8 mouse cellular contexts compared by ENCODE assay signal in the genomic region with DNA sequence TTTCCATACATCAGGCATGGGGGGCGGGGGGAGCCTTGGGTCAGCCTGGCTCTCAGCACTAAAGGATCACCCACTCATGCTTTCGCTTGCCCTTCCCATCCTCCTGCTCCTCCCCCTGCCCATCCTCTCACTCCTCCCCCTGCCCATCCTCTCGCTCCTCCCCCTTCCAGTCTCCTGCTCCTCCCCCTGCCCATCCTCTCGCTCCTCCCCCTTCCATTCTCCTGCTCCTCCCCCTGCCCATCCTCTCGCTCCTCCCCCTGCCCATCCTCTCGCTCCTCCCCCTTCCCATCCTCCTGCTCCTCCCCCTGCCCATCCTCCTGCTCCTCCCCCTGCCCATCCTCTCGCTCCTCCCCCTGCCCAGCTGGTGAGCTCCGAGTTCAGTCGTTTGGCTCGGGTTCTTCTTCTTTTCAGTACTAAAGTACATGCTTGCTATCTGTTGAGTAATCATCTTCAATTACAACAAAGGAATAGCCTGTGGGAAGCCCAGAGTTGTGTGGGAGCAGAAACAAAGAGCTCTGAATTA. TPM values are rescaled to one million over a fixed set of nuclear protein-coding genes. Genes with fewer than 3 reads are reported as not detected.
DNase-seq lines count a peak whose midpoint lies in the region; ATAC-seq and TF ChIP-seq lines count a peak whose summit lies in the region.

No protein-coding gene starts in this region.

- DNase-seq in adrenal gland, adult 8-10 months, result peak; percentile 73
- DNase-seq in forebrain, embryonic 11.5 days (ENCODE audit: low spot score), result peak; percentile 89
- peak; percentile 57 to 66 for DNase-seq in heart, postnatal 10 days
- DNase-seq in kidney, postnatal 4 days, result peak; percentile 83 to 89
- peak; percentile 77 for DNase-seq in lung, postnatal 25 days (ENCODE audit: low spot score)
- peak; percentile 75 for DNase-seq in retina, adult 2 months (ENCODE audit: low read depth, low spot score)
- peak; percentile 83 for DNase-seq in urinary bladder, postnatal 14 days (ENCODE audit: low spot score)

- H3K9me3 ChIP-seq in E14TG2a.4 (ENCODE audit: low read length), result no peaks in the 10 kb centered on the region
- no peaks in the 10 kb centered on the region for H3K9me3 ChIP-seq in forebrain, embryonic 11.5 days (ENCODE audit: control insufficient read depth, low read length)

- 3% methylated on average over 9 of the region's 10 CpGs for WGBS in forebrain, embryonic 11.5 days

- peak overlapping the region; percentile 42 for H3K4me2 ChIP-seq in forebrain, embryonic 11.5 days (ENCODE audit: low read depth, low read length, severe bottlenecking)

- peak; percentile 78 for ATAC-seq in forebrain, embryonic 11.5 days (replicated peaks; ENCODE audit: low FRiP score)

- no peak for TF ChIP-seq CTCF in E14TG2a.4 (conservative IDR thresholded peaks at IDR 0.05; ENCODE audit: low read length)

- no peak overlapping the region for H3K27ac ChIP-seq in forebrain, embryonic 11.5 days (ENCODE audit: low read depth, low read length)

- intact Hi-C loops in heart, postnatal 10 days (cut with DNase I), result no loop called here

- H3K27me3 ChIP-seq in E14TG2a.4 (ENCODE audit: insufficient read depth, low read length), result no peaks in the 10 kb centered on the region
- no peaks in the 10 kb centered on the region for H3K27me3 ChIP-seq in forebrain, embryonic 11.5 days (ENCODE audit: control insufficient read depth, insufficient read depth, low read length)

- peak overlapping the region; percentile 14; the same call in 1 of the 2 replicates for H3K9ac ChIP-seq in forebrain, embryonic 11.5 days (ENCODE audit: low read length)

- peak overlapping the region; percentile 67 for H3K4me3 ChIP-seq in E14TG2a.4 (replicated peaks; ENCODE audit: low read length)
- peak overlapping the region; percentile 1; the same call in 1 of the 2 replicates for H3K4me3 ChIP-seq in forebrain, embryonic 11.5 days (ENCODE audit: low read depth, low read length)

- peaks cover 79% of the 10 kb centered on the region for H3K4me1 ChIP-seq in E14TG2a.4 (replicated peaks; ENCODE audit: low read depth, low read length)
- H3K4me1 ChIP-seq in forebrain, embryonic 11.5 days (replicated peaks; ENCODE audit: control insufficient read depth, insufficient read depth, low read length), result no peaks in the 10 kb centered on the region

- peaks cover 4% of the 10 kb centered on the region for H3K36me3 ChIP-seq in E14TG2a.4 (ENCODE audit: insufficient read depth, low read length)
- no peaks in the 10 kb centered on the region for H3K36me3 ChIP-seq in forebrain, embryonic 11.5 days (ENCODE audit: control insufficient read depth, insufficient read depth, low read length)

RNA-seq across cellular contexts. Expression of a gene that starts 8.0 kb away (rescaled TPM):
- 10 to 100 TPM; 43.9 to 54.3 (median 49.1) TPM for total RNA-seq in adrenal gland, adult 8-10 months (2022)
- 194 and 204 TPM in 2 replicates for polyA plus RNA-seq in forebrain, embryonic 11.5 days (2014; fragmentation: Nextera tagmentation; extraction: Ambion mirVana)
- 10 to 100 TPM; 73.3 to 75.3 TPM for total RNA-seq in heart, postnatal 10 days (2021)

RNA-seq across cellular contexts. Expression of a gene that starts 35.1 kb away (rescaled TPM):
- total RNA-seq in adrenal gland, adult 8-10 months (2022), result 10 to 100 TPM; 46.5 to 76.6 (median 51.2) TPM
- 62.4 and 69.0 TPM in 2 replicates for polyA plus RNA-seq in forebrain, embryonic 11.5 days (2014; fragmentation: Nextera tagmentation; extraction: Ambion mirVana)
- total RNA-seq in heart, postnatal 10 days (2021), result 10 to 100 TPM; 30.5 to 38.7 TPM

RNA-seq across cellular contexts. Expression of a gene that starts 35.1 kb away (rescaled TPM):
- total RNA-seq in adrenal gland, adult 8-10 months (2022), result 1 to 10 TPM in 3 of 4 experiments, under 1 TPM in 1; 0.70 to 1.9 (median 1.5) TPM
- polyA plus RNA-seq in forebrain, embryonic 11.5 days (2014; fragmentation: Nextera tagmentation; extraction: Ambion mirVana), result 0.08 and 0.12 TPM in 2 replicates
- total RNA-seq in heart, postnatal 10 days (2021), result 1 to 10 TPM in 1 of 2 experiments, under 1 TPM in 1; 0.57 to 1.3 TPM

RNA-seq across cellular contexts. Expression of a gene that starts 35.9 kb away (rescaled TPM):
- 1 to 10 TPM; 2.6 to 4.5 (median 3.8) TPM for total RNA-seq in adrenal gland, adult 8-10 months (2022)
- polyA plus RNA-seq in forebrain, embryonic 11.5 days (2014; fragmentation: Nextera tagmentation; extraction: Ambion mirVana), result 0.15 and 0.36 TPM in 2 replicates
- under 1 TPM; 0.14 to 0.15 TPM for total RNA-seq in heart, postnatal 10 days (2021)
